Mouse (Mus musculus): ENCODE results near the gene Kcnh5. TPM values are rescaled to one million over a fixed set of nuclear protein-coding genes. Genes with fewer than 3 reads are reported as not detected.
A peak's percentile ranks its signal among the peaks of the same experiment; 100 is the strongest.

Gene Kcnh5
- total RNA-seq, 1 experiment from 2014 or later: not detected

DNA sequence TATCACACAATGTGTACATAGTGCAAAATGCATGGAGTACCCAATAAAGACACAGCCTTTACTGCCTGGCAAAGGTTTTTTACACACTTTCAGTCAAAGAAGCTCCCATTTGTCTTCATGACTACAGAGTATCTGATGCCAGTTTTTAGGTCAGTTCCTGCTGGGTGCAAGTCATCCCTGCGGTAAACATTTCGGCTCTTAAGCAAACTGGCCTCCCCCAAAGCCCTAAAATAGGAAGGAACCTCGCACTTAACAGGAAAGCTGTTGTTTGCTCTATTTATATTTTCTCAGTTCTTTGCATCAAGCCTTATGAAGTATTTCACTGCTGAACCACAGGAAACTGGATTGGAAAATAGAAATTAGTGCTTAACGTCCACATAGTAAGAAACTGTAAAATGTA is 207.7 kb downstream of the Kcnh5 start:
- ATAC-seq (replicated peaks; ENCODE audit: low read depth, poor library complexity, severe bottlenecking): peak; percentile 91

DNA sequence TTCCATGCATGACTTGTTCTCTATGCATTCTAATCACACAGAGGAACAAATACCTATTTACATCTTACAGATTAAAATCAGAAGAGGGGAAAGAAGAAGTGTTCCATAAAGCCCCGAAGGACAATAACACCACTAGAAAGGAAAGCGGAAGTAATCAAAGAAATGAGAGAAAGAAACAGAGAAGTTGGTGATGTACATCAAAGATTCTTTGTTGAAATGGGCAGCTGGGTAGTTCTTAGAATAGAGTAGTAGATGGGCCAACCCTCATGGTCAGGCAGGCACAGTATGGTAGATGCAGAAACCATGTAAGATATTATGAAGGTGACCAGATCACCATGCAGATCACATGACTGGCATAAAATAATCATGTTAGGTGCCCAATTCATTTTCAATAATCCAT is 210.9 kb downstream of the Kcnh5 start:
- ATAC-seq (replicated peaks; ENCODE audit: low read depth, poor library complexity, severe bottlenecking): no peak; the same call in 1 of the 2 replicates

GRCm38 (mm10) chr12:74952661-74953060 is 224.5 kb downstream of the Kcnh5 start:
- no peak for ATAC-seq (replicated peaks; ENCODE audit: low read depth, poor library complexity, severe bottlenecking)

- no peak for ATAC-seq (replicated peaks; ENCODE audit: low read depth, poor library complexity, severe bottlenecking)
These were observed 225.7 kb downstream of the Kcnh5 start for GRCm38 (mm10) chr12:74951124-74952115.

GRCm38 (mm10) chr12:74901331-74901730 is 275.8 kb downstream of the Kcnh5 start:
- no peak for ATAC-seq (replicated peaks; ENCODE audit: low read depth, poor library complexity, severe bottlenecking)

- ATAC-seq (replicated peaks; ENCODE audit: low read depth, poor library complexity, severe bottlenecking): no peak
These were observed 276.4 kb downstream of the Kcnh5 start for GRCm38 (mm10) chr12:74900777-74901176.

- no peak for ATAC-seq (replicated peaks; ENCODE audit: low read depth, poor library complexity, severe bottlenecking)
These were observed 278.1 kb downstream of the Kcnh5 start for GRCm38 (mm10) chr12:74899055-74899454.

- ATAC-seq (replicated peaks; ENCODE audit: low read depth, poor library complexity, severe bottlenecking): no peak
These were observed 278.9 kb downstream of the Kcnh5 start for GRCm38 (mm10) chr12:74898211-74898610.

DNA sequence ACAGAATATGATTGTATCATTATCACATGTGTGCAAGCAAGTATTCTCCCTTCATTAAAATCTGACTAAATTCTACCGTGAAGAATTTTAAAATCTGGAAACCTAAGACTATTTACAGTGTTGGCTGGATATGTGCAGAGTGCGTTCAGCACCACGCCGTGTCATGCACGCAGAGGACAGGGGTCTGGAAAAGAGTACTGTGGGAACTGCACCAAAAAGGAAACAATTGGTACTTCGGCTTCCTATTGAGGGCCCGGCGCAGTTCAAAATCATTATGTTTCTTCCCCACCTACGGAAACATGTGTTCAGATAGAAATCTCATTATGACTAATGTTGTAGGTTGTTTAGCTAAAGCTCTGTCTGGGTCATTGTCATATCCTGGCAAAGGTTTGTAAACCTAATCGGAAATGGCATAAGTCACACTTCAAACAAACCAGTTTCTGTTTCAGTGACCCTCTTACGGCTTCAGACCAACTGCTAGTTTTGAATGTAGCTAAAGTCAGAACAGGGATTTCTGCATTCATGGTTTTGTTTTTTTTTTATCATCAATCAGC is 282.2 kb downstream of the Kcnh5 start:
- ATAC-seq (replicated peaks; ENCODE audit: low read depth, poor library complexity, severe bottlenecking): peak; percentile 68

- ATAC-seq (replicated peaks; ENCODE audit: low read depth, poor library complexity, severe bottlenecking): no peak
These were observed 287.7 kb downstream of the Kcnh5 start for GRCm38 (mm10) chr12:74889419-74889818.

DNA sequence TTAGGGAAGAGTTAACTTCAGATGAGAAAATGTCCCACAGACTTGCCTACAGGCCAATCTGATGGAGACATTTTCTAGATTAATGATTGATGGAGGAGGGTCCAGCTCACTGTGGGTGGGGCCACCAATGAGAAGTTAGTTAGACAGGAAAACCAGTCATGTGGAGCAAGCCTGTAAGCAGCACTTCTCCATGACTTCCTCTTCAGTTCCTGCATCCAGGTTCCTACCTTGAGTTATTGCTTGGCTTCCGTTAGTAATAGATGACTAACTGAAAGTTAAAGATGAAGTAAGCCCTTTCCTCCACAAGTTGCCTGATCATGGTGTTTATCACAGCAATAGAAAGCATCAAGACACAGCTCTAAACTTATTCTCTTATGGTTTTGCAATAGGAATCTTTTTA is 290.1 kb downstream of the Kcnh5 start:
- no peak for ATAC-seq (replicated peaks; ENCODE audit: low read depth, poor library complexity, severe bottlenecking)

DNA sequence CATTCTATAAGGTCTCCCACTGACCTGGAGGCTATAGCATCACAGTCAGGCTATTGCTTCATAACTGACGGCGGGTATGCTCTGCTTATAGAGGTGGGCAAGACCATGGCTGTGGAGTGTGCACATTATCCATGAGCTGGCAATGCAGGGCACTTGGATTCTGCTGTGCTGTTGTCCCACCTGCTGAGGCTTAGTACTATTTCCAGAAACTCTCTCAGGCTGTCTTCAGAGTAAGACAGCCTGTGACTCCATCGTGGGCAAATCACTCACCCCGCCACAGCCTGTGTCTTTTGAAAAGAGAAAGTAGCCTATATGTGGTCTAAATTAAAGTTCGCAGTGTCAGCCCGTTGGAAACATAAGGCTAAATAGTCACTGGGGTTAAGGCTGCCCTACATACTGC is 295.8 kb downstream of the Kcnh5 start:
- ATAC-seq (replicated peaks; ENCODE audit: low read depth, poor library complexity, severe bottlenecking): no peak

GRCm38 (mm10) chr12:74855666-74856065 is 321.5 kb downstream of the Kcnh5 start:
- ATAC-seq (replicated peaks; ENCODE audit: low read depth, poor library complexity, severe bottlenecking): no peak

- no peak for ATAC-seq (replicated peaks; ENCODE audit: low read depth, poor library complexity, severe bottlenecking)
These were observed 322.9 kb downstream of the Kcnh5 start for GRCm38 (mm10) chr12:74854263-74854662.

DNA sequence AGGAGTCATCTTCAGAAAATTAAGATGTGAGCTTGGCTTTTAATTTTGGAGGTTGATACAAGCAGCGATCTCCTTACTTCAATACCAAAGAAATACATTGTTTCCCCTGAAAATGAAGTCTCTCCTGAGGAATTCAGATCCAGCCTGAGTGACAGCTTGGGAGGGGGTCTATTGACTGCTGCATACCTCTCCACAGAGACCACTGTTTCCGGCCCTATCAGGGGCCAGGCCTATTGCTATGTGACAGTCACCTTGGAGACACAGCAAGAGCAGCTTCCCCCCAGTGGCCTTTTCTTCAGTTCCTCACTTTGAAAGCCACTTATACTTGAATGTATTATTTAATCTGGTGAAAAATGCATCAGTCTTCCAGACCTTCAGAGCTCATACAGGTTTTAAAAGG is 326.8 kb downstream of the Kcnh5 start:
- no peak for ATAC-seq (replicated peaks; ENCODE audit: low read depth, poor library complexity, severe bottlenecking)

DNA sequence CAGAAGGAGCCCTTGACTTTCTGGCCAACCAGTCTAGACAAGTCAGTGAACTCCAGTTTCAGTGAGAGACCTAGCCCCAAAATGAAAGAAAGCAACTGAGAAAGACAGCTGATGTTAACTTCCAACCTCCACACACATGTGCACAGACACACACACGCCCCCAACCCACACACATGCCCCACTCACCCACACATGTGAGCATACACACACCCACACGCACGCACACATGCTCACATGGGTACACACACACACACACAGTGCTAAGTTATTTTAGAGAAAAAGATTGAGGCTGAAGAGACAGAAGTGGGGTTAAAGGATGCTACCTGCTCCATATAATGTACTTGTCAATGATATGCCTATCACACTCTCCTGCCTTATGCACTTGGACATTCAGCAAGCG is 327.2 kb downstream of the Kcnh5 start:
- no peak for ATAC-seq (replicated peaks; ENCODE audit: low read depth, poor library complexity, severe bottlenecking)

DNA sequence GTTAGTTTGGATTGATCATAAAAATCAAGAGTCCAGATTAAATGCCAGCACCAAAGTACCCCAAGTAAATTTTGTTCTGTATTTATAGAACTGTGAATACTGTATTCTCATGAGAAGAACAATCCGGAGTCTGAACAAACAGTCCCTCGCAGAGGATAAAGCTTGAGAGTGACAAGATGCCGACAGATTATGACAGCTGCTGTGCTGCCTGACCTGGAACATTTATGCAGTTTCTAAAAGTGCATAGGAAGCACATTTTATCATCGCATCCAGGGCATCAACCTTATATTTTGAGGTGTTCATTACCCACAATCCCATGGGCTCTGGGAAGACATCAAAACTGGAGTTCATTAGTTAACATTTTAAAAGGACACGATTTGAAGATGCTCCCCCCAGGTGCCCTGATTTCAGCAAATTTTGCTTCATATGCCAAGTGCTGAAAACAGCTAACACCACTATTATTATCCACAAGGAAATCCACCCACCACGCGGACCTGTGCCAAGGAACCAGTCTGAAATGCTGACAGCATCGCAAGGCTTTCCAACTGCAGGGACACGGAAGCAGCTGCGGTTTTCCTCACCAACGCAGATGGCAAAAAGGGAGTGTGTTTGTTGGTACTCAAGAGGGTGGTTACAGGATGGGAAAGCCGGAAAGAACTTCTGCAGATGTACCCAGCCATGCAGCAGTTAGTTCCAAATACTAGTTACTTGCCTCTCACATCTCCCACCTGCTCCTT is 328.4 kb downstream of the Kcnh5 start:
- ATAC-seq (replicated peaks; ENCODE audit: low read depth, poor library complexity, severe bottlenecking): no peak
